Comparison of ENCODE assay signal across 8 mouse cellular contexts in genomic region chr10:93310721-93311411, GRCm38 (mm10). TPM values are rescaled to one million over a fixed set of nuclear protein-coding genes. Genes with fewer than 3 reads are reported as not detected.
DNase-seq lines count a peak whose midpoint lies in the region; ATAC-seq and TF ChIP-seq lines count a peak whose summit lies in the region.

Gene Elk3, minus strand, starts transcription at chr10:93311135.

- peaks cover 39% of the 10 kb centered on the region for H3K79me2 ChIP-seq in myocyte (ENCODE audit: control insufficient read depth, insufficient read depth)

- DNase-seq in cerebellum, adult 2 months = peak in 1 of 2 experiments; percentile 15
- DNase-seq in cerebellum, adult 8-10 months = no peak
- peak; percentile 59 to 75 for DNase-seq in adrenal gland, postnatal 36 days
- peak; percentile 58 for DNase-seq in gastrocnemius, postnatal 10 days
- DNase-seq in thymus, adult 18-20 months = peak; percentile 62 to 71

- H3K36me3 ChIP-seq in hindbrain, embryonic 16.5 days (ENCODE audit: control insufficient read depth, insufficient read depth, low read length) = no peaks in the 10 kb centered on the region
- H3K36me3 ChIP-seq in liver, embryonic 12.5 days = no peaks in the 10 kb centered on the region
- H3K36me3 ChIP-seq in myocyte (ENCODE audit: control insufficient read depth, insufficient read depth) = no peaks in the 10 kb centered on the region

- peak; percentile 82 for ATAC-seq in hindbrain, embryonic 16.5 days
- peak; percentile 67 for ATAC-seq in liver, embryonic 12.5 days

- 2% methylated on average over 52 of the region's 53 CpGs for WGBS in cerebellum, adult 2 months
- under 1% methylated on average over 42 of the region's 53 CpGs for WGBS in hindbrain, embryonic 16.5 days
- WGBS in liver, embryonic 12.5 days (ENCODE audit: insufficient replicate concordance) = 1% methylated on average over 52 of the region's 53 CpGs

- peak within 1 kb of the TSS; percentile 100 for H3K4me2 ChIP-seq in hindbrain, embryonic 16.5 days (ENCODE audit: low read length)
- peak within 1 kb of the TSS; percentile 77 for H3K4me2 ChIP-seq in liver, embryonic 12.5 days
- peak within 1 kb of the TSS; percentile 70 for H3K4me2 ChIP-seq in myocyte (ENCODE audit: low read depth)

- H3K9me3 ChIP-seq in hindbrain, embryonic 16.5 days (ENCODE audit: control insufficient read depth, low read length) = no peaks in the 10 kb centered on the region
- H3K9me3 ChIP-seq in liver, embryonic 12.5 days (replicated peaks) = no peaks in the 10 kb centered on the region

- no peak for TF ChIP-seq POLR2A in cerebellum, adult 2 months (IDR thresholded peaks at IDR 0.05; ENCODE audit: borderline replicate concordance, insufficient read depth, low read length)
- peak; percentile 36 for TF ChIP-seq POLR2A in myocyte (IDR thresholded peaks at IDR 0.05; ENCODE audit: insufficient read length, low read depth)

- H3ac ChIP-seq in myocyte (ENCODE audit: control insufficient read depth, insufficient read length) = peak within 1 kb of the TSS; percentile 38

- peak within 1 kb of the TSS; percentile 79 for H3K9ac ChIP-seq in hindbrain, embryonic 16.5 days (ENCODE audit: low read depth, low read length)
- peak within 1 kb of the TSS; percentile 69 for H3K9ac ChIP-seq in liver, embryonic 12.5 days

- no peaks in the 10 kb centered on the region for H3K4me1 ChIP-seq in cerebellum, adult 2 months (ENCODE audit: control insufficient read depth, insufficient read depth, low read length)
- H3K4me1 ChIP-seq in hindbrain, embryonic 16.5 days (ENCODE audit: control insufficient read depth, insufficient read depth, low read depth, low read length) = peaks cover 12% of the 10 kb centered on the region
- H3K4me1 ChIP-seq in liver, embryonic 12.5 days = peaks cover 15% of the 10 kb centered on the region

- no peak within 1 kb of the TSS for H3K27ac ChIP-seq in cerebellum, adult 2 months (ENCODE audit: insufficient read depth, low read length)
- peak within 1 kb of the TSS; percentile 74 for H3K27ac ChIP-seq in hindbrain, embryonic 16.5 days (ENCODE audit: low read depth, low read length)
- H3K27ac ChIP-seq in liver, embryonic 12.5 days = peak within 1 kb of the TSS; percentile 79

- H3K27me3 ChIP-seq in cerebellum, adult 2 months (ENCODE audit: control insufficient read depth, insufficient read depth, low read length) = peaks cover 4% of the 10 kb centered on the region; the same call in 1 of the 2 replicates
- H3K27me3 ChIP-seq in hindbrain, embryonic 16.5 days (replicated peaks; ENCODE audit: control insufficient read depth, insufficient read depth, low read length) = no peaks in the 10 kb centered on the region; the same call in 1 of the 2 replicates
- peaks cover 53% of the 10 kb centered on the region for H3K27me3 ChIP-seq in liver, embryonic 12.5 days (replicated peaks)
- H3K27me3 ChIP-seq in myocyte (ENCODE audit: control insufficient read depth, insufficient read depth, insufficient read length) = no peaks in the 10 kb centered on the region

- no peak for TF ChIP-seq CTCF in cerebellum, adult 2 months (IDR thresholded peaks at IDR 0.05; ENCODE audit: borderline replicate concordance, insufficient read depth, low read depth, low read length)

- H3K4me3 ChIP-seq in cerebellum, adult 2 months (replicated peaks; ENCODE audit: insufficient read depth, low read depth, low read length) = peak within 1 kb of the TSS; percentile 73
- H3K4me3 ChIP-seq in hindbrain, embryonic 16.5 days (ENCODE audit: low read length) = peak within 1 kb of the TSS; percentile 67
- peak within 1 kb of the TSS; percentile 63 for H3K4me3 ChIP-seq in liver, embryonic 12.5 days
- peak within 1 kb of the TSS; percentile 86 for H3K4me3 ChIP-seq in myocyte

TF ChIP-seq in myocyte, 11 proteins besides CTCF, POLR2A, EP300 and RAD21:
- TF ChIP-seq CEBPB (IDR thresholded peaks at IDR 0.05; ENCODE audit: insufficient read depth, poor library complexity, severe bottlenecking) = no peak

RNA-seq across cellular contexts. Expression of gene Elk3, which starts in this region (rescaled TPM):
- polyA plus RNA-seq in cerebellum, adult 2 months (2012; rRNA removed) = 5.7 and 5.9 TPM in 2 replicates
- total RNA-seq in adrenal gland, postnatal 36 days (2021) = 10 to 100 TPM; 40.2 to 42.0 TPM
- 10 to 100 TPM; 41.9 to 46.7 TPM for total RNA-seq in gastrocnemius, postnatal 10 days (2021)
- polyA plus RNA-seq in hindbrain, embryonic 16.5 days (2015; fragmentation: Nextera tagmentation; extraction: Ambion mirVana) = 4.1 and 8.8 TPM in 2 replicates
- 8.6 and 9.6 TPM in 2 replicates for polyA plus RNA-seq in liver, embryonic 12.5 days (2016; fragmentation: Nextera tagmentation; extraction: Ambion mirVana)
- 28.4 TPM for polyA plus RNA-seq in myocyte (2012; fragmentation: generic; extraction: Trizol)
